Mouse (Mus musculus) E14TG2a.4 (cell line): ENCODE measurements at regions not wholly inside any gene's neighbourhood (a gene's known extent, or its start where the extent isn't known, plus 50 kb on each side); places are given as distances from the start of the nearest gene placed in this dataset.
A peak's percentile ranks its signal among the peaks of the same experiment; 100 is the strongest.

ENCODE experiments used
- H3K27me3 ChIP-seq: 2 replicates; pipeline ENCODE4 v1.6.1; 2014; ENCODE audit warnings: low read length, control low read depth; ENCODE audit not compliant: insufficient read depth
- H3K36me3 ChIP-seq: 2 replicates; pipeline ENCODE4 v1.6.1; 2014; ENCODE audit warnings: low read length, control low read depth; ENCODE audit not compliant: insufficient read depth
- H3K4me1 ChIP-seq: replicated peaks from 2 replicates; pipeline ENCODE4 v1.6.1; 2014; ENCODE audit warnings: low read depth, low read length, control low read depth
- H3K4me3 ChIP-seq: replicated peaks from 2 replicates; pipeline ENCODE4 v1.5.1; 2014; ENCODE audit warnings: mild to moderate bottlenecking, low read length
- H3K9me3 ChIP-seq: 2 replicates; pipeline ENCODE4 v1.6.1; 2014; ENCODE audit warnings: low read length, control low read depth
- CTCF ChIP-seq: conservative IDR thresholded peaks from 2 replicates; pipeline ENCODE4 v1.5.1; 2014; ENCODE audit warnings: low read length
- NANOG ChIP-seq: IDR thresholded peaks from 2 replicates; pipeline ENCODE4 v1.6.1; 2014; ENCODE audit warnings: borderline replicate concordance, low read length, mixed read lengths
- POU5F1 ChIP-seq: IDR thresholded peaks from 2 replicates; pipeline ENCODE4 v1.6.1; 2014; ENCODE audit warnings: low read length, borderline replicate concordance

DNA sequence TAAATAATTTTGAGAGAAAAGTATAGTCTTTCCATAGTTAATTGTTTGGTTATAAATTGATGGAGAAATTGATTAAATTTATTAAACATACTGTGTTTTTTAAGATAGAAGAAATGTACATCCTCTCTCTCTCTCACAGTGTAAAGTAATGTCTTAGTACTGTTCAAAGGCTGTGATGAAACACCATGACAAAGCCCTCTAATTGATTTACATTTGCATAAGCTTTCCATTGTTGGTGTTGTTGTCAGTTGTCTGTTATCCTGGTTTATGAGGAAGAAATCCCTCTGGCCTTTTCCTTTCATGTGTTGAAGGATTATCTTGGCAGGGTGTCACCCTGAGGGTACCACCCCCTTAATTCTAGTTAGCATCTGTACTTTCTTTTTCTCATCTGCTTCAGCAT, 207.2 kb upstream of the Dmd start:
- H3K36me3 ChIP-seq: no peaks in the 10 kb centered on the region
- H3K4me3 ChIP-seq: no peak overlapping the region
- TF ChIP-seq POU5F1: no peak
- TF ChIP-seq NANOG: peak; percentile 64; the same call in 1 of the 2 replicates
- TF ChIP-seq CTCF: no peak
- H3K27me3 ChIP-seq: no peaks in the 10 kb centered on the region
- no peaks in the 10 kb centered on the region for H3K4me1 ChIP-seq
- peaks cover 16% of the 10 kb centered on the region for H3K9me3 ChIP-seq

DNA sequence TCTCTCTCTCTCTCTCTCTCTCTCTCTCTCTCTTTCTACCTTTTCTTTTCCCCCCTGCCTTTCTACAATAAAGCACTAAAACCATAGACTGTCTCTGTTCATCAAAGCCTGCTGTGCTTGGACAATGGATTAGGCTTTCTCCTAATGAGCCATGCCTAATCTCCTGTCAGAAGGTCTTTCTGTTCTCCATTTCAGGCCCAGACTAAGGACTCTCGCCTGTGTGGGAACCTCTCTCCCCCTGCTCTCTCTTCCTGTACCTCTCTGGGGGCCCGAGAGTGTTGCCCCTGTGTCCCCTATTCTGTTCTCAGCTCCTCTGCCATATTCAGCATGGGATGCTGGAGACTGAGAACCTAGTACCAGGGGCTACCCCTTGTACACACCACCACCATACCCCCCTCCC, 184.5 kb upstream of the Dmd start:
- H3K36me3 ChIP-seq: no peaks in the 10 kb centered on the region
- no peaks in the 10 kb centered on the region for H3K4me1 ChIP-seq
- H3K27me3 ChIP-seq: no peaks in the 10 kb centered on the region
- no peak overlapping the region for H3K4me3 ChIP-seq
- TF ChIP-seq CTCF (no peak), POU5F1 (no peak), NANOG (no peak)
- H3K9me3 ChIP-seq: no peaks in the 10 kb centered on the region

DNA sequence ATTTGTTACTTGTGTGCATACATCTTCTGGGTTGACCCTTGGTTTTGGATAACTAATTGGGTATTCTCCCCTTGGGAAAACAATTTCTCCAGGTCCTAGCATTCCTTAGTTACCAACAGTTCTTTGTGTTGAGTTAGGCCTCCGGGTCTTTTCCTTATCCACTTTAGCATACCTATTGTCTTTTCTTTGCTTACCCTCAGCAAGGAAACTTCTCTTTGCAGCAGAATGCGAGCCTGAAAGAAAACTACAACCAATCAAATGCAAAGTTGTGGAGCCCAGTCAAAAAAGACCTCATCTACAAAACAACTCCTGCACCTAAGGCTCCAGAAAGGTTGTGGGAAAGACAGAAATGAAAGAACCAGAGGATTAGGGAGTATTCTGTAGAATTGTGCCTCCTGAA, 139.5 kb upstream of the Dmd start:
- Histone ChIP-seq H3K9me3 (no peaks in the 10 kb centered on the region), H3K36me3 (no peaks in the 10 kb centered on the region), H3K27me3 (no peaks in the 10 kb centered on the region), H3K4me3 (no peak overlapping the region), H3K4me1 (0 out of 2 replicates have a peak, but pooled peaks cover 8% of the 10 kb centered on the region)
- TF ChIP-seq CTCF (no peak), NANOG (no peak), POU5F1 (no peak)

DNA sequence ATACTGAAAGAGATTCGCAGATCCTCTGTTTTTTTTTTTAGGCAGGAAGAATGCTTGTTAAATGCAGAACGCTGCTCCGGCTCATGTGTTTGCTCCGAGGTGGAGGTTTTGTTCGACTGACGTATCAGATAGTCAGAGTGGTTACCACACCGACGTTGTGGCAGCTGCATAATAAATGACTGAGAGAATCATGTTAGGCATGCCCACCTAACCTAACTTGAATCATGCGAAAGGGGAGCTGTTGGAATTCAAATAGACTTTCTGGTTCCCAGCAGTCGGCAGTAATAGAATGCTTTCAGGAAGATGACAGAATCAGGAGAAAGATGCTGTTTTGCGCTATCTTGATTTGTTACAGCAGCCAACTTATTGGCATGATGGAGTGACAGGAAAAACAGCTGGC, 134.1 kb upstream of the Dmd start:
- Histone ChIP-seq H3K4me3 (no peak overlapping the region), H3K9me3 (no peaks in the 10 kb centered on the region), H3K4me1 (0 out of 2 replicates have a peak, but pooled peaks cover 7% of the 10 kb centered on the region), H3K27me3 (no peaks in the 10 kb centered on the region), H3K36me3 (no peaks in the 10 kb centered on the region)
- TF ChIP-seq NANOG (no peak), POU5F1 (no peak), CTCF (no peak)

DNA sequence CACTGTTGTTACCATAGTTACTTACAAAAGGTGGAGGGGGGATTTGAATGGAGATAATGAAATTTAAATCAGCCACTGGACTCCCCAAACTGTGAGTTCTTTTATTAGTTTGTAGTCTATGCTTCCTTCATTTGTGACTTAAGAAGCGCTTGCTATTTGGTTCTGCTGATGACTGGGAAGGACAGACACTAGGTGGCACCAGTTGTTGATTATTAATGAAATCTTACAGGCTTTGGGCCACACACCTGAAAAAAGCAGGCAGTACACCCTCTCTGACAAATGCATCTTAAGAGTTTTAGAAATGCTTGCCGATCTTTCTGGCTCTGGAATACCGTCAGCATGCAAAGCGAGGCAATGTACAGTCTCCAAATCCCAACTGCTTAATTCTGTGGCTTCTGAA, 131.6 kb upstream of the Dmd start:
- Histone ChIP-seq H3K4me1 (no peaks in the 10 kb centered on the region), H3K36me3 (no peaks in the 10 kb centered on the region), H3K27me3 (no peaks in the 10 kb centered on the region), H3K4me3 (no peak overlapping the region), H3K9me3 (no peaks in the 10 kb centered on the region)
- TF ChIP-seq POU5F1: no peak
- no peak for TF ChIP-seq NANOG
- TF ChIP-seq CTCF: no peak

DNA sequence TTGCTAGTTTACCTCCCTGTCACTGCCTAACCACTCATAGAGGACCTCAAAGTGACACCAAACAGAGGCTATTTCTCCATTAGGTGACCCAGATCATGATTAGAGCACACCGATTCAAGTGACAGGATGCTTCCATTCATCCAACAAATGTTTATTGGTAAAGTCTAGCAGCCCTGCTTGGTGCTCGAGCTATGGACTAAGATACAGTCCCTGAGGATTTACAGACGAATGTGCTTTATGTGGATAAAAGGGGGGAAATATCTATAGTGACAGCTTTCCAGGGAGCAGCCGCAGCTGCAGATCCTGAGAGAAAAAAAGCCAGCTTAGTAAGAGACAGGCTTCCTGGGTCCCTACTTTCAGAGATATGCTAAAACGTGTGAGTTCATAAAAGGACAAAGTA, 125.1 kb upstream of the Dmd start:
- Histone ChIP-seq H3K27me3 (no peaks in the 10 kb centered on the region), H3K4me3 (no peak overlapping the region), H3K9me3 (no peaks in the 10 kb centered on the region), H3K36me3 (no peaks in the 10 kb centered on the region), H3K4me1 (no peaks in the 10 kb centered on the region)
- TF ChIP-seq NANOG: no peak
- no peak for TF ChIP-seq CTCF
- TF ChIP-seq POU5F1: no peak

DNA sequence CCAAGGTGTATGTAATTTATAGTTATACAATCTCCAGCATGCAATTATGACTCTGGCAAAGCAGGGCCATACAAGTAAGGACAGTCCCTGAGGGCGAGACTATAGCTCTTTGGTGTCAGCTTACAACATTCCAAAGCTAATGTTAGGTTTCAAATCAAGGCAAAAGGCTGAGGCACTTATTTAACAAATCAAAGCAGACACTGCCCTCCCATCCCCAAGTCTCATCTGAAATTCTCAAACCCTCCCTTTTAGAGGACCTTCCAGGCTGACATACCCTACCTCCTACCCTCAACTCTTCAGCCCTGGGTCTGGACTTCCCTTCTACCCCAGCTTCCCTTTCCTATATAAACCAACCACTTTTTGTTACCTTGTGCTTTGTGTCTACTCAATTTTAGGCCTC, 82.6 kb upstream of the Dmd start:
- no peak overlapping the region for H3K4me3 ChIP-seq
- H3K9me3 ChIP-seq: no peaks in the 10 kb centered on the region
- H3K36me3 ChIP-seq: no peaks in the 10 kb centered on the region
- no peak for TF ChIP-seq CTCF
- no peak for TF ChIP-seq POU5F1
- no peak for TF ChIP-seq NANOG
- peaks cover 11% of the 10 kb centered on the region; the same call in 1 of the 2 replicates for H3K4me1 ChIP-seq
- no peaks in the 10 kb centered on the region for H3K27me3 ChIP-seq
